Mouse (Mus musculus) cerebellum, postnatal 25 days (tissue): ENCODE results near the gene Sdf4.
A peak's percentile ranks its signal among the peaks of the same experiment; 100 is the strongest.

Experiments used
- DNase-seq, 2 experiments: peaks; one replicate each; pipeline ENCODE4 v3.0.0; 2021; ENCODE audit warnings: mixed read lengths in 2 of 2

The Sdf4 gene

GRCm38 (mm10) chr4:156013637-156014036 is 21.0 kb downstream of the Sdf4 start, which contains the start of gene Tnfrsf4:
Gene Tnfrsf4, plus strand, starts transcription at chr4:156013843.
- no peak for DNase-seq

GRCm38 (mm10) chr4:156014436-156014835 is 21.8 kb downstream of the Sdf4 start:
- DNase-seq, result no peak

- DNase-seq, result peak in 1 of 2 experiments; percentile 52
Observed at GRCm38 (mm10) chr4:156019771-156020170, 27.1 kb downstream of the Sdf4 start.

- DNase-seq, result no peak
Observed at GRCm38 (mm10) chr4:156021381-156021780, 28.7 kb downstream of the Sdf4 start.

GRCm38 (mm10) chr4:156021942-156022419 is 29.3 kb downstream of the Sdf4 start:
- no peak for DNase-seq

- no peak for DNase-seq
Observed at GRCm38 (mm10) chr4:156023520-156023919, 30.8 kb downstream of the Sdf4 start.

GRCm38 (mm10) chr4:156024184-156024583 is 31.5 kb downstream of the Sdf4 start:
- no peak for DNase-seq

- DNase-seq, result peak; percentile 30 to 55
Observed at GRCm38 (mm10) chr4:156026013-156026412, 33.3 kb downstream of the Sdf4 start, which contains the start of gene Tnfrsf18. Gene Tnfrsf18, plus strand, starts transcription at chr4:156026164.

- DNase-seq, result no peak
Observed at GRCm38 (mm10) chr4:156028580-156028979, 35.9 kb downstream of the Sdf4 start.

GRCm38 (mm10) chr4:156030651-156031118 is 38.0 kb downstream of the Sdf4 start:
- peak; percentile 26 to 33 for DNase-seq

GRCm38 (mm10) chr4:156031255-156031592 is 38.6 kb downstream of the Sdf4 start:
- no peak for DNase-seq

- DNase-seq, result peak; percentile 89
Observed at GRCm38 (mm10) chr4:156031593-156032391, 39.1 kb downstream of the Sdf4 start.

- no peak for DNase-seq
Observed at GRCm38 (mm10) chr4:156032856-156033255, 40.2 kb downstream of the Sdf4 start.

GRCm38 (mm10) chr4:156033476-156034119 is 40.9 kb downstream of the Sdf4 start:
- peak; percentile 42 to 68 for DNase-seq

- no peak for DNase-seq
Observed at GRCm38 (mm10) chr4:156034301-156034700, 41.6 kb downstream of the Sdf4 start.

- no peak for DNase-seq
Observed at GRCm38 (mm10) chr4:156034901-156035300, 42.2 kb downstream of the Sdf4 start.

GRCm38 (mm10) chr4:156044754-156045153 is 52.1 kb downstream of the Sdf4 start:
- no peak for DNase-seq

GRCm38 (mm10) chr4:156049779-156050178 is 57.1 kb downstream of the Sdf4 start:
- no peak for DNase-seq

GRCm38 (mm10) chr4:156050391-156050980 is 57.8 kb downstream of the Sdf4 start:
- no peak for DNase-seq

GRCm38 (mm10) chr4:156053113-156053512 is 60.4 kb downstream of the Sdf4 start:
- no peak for DNase-seq

- no peak for DNase-seq
Observed at GRCm38 (mm10) chr4:156054130-156054529, 61.5 kb downstream of the Sdf4 start.

GRCm38 (mm10) chr4:156054606-156055005 is 61.9 kb downstream of the Sdf4 start:
- no peak for DNase-seq

- DNase-seq, result no peak
Observed at GRCm38 (mm10) chr4:156055173-156055572, 62.5 kb downstream of the Sdf4 start.
